Mouse (Mus musculus): ENCODE results near the gene Cel.

- TF ChIP-seq CTCF (conservative IDR thresholded peaks at IDR 0.05; ENCODE audit: low read length): no peak
- TF ChIP-seq POU5F1 (IDR thresholded peaks at IDR 0.05; ENCODE audit: borderline replicate concordance, low read length): no peak
Measured at GRCm38 (mm10) chr2:28575341-28575740, 12.1 kb upstream of the Cel start.

Measured in E14TG2a.4 (cell line).